In the genomic region with DNA sequence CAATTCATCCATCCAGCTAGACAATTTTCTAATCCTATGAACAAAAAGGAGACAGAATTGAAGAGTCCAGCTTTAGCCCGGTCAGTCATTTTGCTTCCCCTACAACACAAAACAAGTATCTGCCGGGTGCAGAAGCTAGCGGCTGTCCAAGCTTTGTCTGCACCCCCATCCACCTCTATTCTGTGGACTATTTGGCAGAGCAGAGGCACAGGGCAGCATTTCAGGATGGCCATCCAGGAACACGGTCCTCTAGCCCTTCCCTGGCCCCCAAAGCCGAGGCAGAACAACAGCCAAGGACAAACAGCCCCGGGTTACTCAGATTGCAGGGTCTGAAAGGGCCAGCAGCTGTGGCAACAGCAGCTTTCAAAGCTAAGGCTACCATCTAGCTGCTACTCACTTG, we compare ENCODE assay signal across 15 mouse cellular contexts.
A peak's percentile ranks its signal among the peaks of the same experiment; 100 is the strongest.
DNase-seq lines count a peak whose midpoint lies in the region; ATAC-seq lines count a peak whose summit lies in the region.
"Had no signal": no experiment of that assay in that cellular context is flagged by ENCODE, and none has a peak within 500 bp of the region (broad histone marks: within the 10 kb centered on the region; RNA-seq: fewer than 3 reads in every experiment).

No protein-coding gene starts in this region.

- H3K27ac ChIP-seq in hindbrain, embryonic 10.5 days, result no peak overlapping the region
- no peak overlapping the region for H3K27ac ChIP-seq in hindbrain, embryonic 12.5 days
- H3K27ac ChIP-seq in neural tube, embryonic 11.5 days (ENCODE audit: low read depth, low read length), result no peak overlapping the region
- no peak overlapping the region for H3K27ac ChIP-seq in neural tube, embryonic 15.5 days (replicated peaks)
- H3K27ac ChIP-seq in forebrain, embryonic 14.5 days (ENCODE audit: low read depth, low read length), result no peak overlapping the region
- peak overlapping the region; percentile 8; the same call in 1 of the 2 replicates for H3K27ac ChIP-seq in midbrain, embryonic 15.5 days
- H3K27ac ChIP-seq: embryonic facial prominence, embryonic 13.5 days; heart, embryonic 13.5 days had no signal

- H3K4me3 ChIP-seq in hindbrain, embryonic 10.5 days, result no peak overlapping the region
- no peak overlapping the region for H3K4me3 ChIP-seq in hindbrain, embryonic 12.5 days
- no peak overlapping the region for H3K4me3 ChIP-seq in neural tube, embryonic 11.5 days (ENCODE audit: low read depth, low read length)
- no peak overlapping the region for H3K4me3 ChIP-seq in neural tube, embryonic 15.5 days (replicated peaks)
- no peak overlapping the region for H3K4me3 ChIP-seq in forebrain, embryonic 14.5 days (ENCODE audit: low read depth, low read length)
- no peak overlapping the region for H3K4me3 ChIP-seq in midbrain, embryonic 15.5 days
- H3K4me3 ChIP-seq: embryonic facial prominence, embryonic 13.5 days; heart, embryonic 13.5 days had no signal

- intact Hi-C loops in heart, postnatal 14 days (cut with DNase I), result no loop called here

- peaks cover 3% of the 10 kb centered on the region for H3K4me1 ChIP-seq in hindbrain, embryonic 10.5 days (replicated peaks)
- peaks cover 3% of the 10 kb centered on the region for H3K4me1 ChIP-seq in hindbrain, embryonic 12.5 days
- H3K4me1 ChIP-seq in neural tube, embryonic 11.5 days (ENCODE audit: control insufficient read depth, insufficient read depth, low read length), result no peaks in the 10 kb centered on the region
- peaks cover 5% of the 10 kb centered on the region for H3K4me1 ChIP-seq in neural tube, embryonic 15.5 days
- peaks cover 8% of the 10 kb centered on the region; the same call in 1 of the 2 replicates for H3K4me1 ChIP-seq in forebrain, embryonic 14.5 days (ENCODE audit: control insufficient read depth, insufficient read depth, low read length)
- H3K4me1 ChIP-seq in midbrain, embryonic 15.5 days, result peaks cover 13% of the 10 kb centered on the region
- H3K4me1 ChIP-seq: embryonic facial prominence, embryonic 13.5 days; heart, embryonic 13.5 days had no signal

- no peaks in the 10 kb centered on the region for H3K36me3 ChIP-seq in hindbrain, embryonic 10.5 days
- H3K36me3 ChIP-seq in hindbrain, embryonic 12.5 days, result no peaks in the 10 kb centered on the region
- H3K36me3 ChIP-seq in neural tube, embryonic 11.5 days (ENCODE audit: control insufficient read depth, insufficient read depth, low read length), result no peaks in the 10 kb centered on the region
- H3K36me3 ChIP-seq in neural tube, embryonic 15.5 days, result no peaks in the 10 kb centered on the region
- H3K36me3 ChIP-seq in forebrain, embryonic 14.5 days (ENCODE audit: control insufficient read depth, insufficient read depth, low read length), result no peaks in the 10 kb centered on the region
- no peaks in the 10 kb centered on the region for H3K36me3 ChIP-seq in midbrain, embryonic 15.5 days (replicated peaks)
- H3K36me3 ChIP-seq: embryonic facial prominence, embryonic 13.5 days; heart, embryonic 13.5 days had no signal

- 72% methylated on average over 6 of the region's 6 CpGs for WGBS in hindbrain, embryonic 10.5 days
- 76% methylated on average over 6 of the region's 6 CpGs for WGBS in hindbrain, embryonic 12.5 days
- 68% methylated on average over 6 of the region's 6 CpGs for WGBS in neural tube, embryonic 11.5 days
- WGBS in neural tube, embryonic 15.5 days, result 66% methylated on average over 6 of the region's 6 CpGs
- WGBS in forebrain, embryonic 14.5 days, result 28% methylated on average over 6 of the region's 6 CpGs
- 62% methylated on average over 6 of the region's 6 CpGs for WGBS in midbrain, embryonic 15.5 days

- no peaks in the 10 kb centered on the region for H3K9me3 ChIP-seq in hindbrain, embryonic 10.5 days
- H3K9me3 ChIP-seq in hindbrain, embryonic 12.5 days (replicated peaks), result no peaks in the 10 kb centered on the region
- H3K9me3 ChIP-seq in neural tube, embryonic 11.5 days (ENCODE audit: control insufficient read depth, low read length), result no peaks in the 10 kb centered on the region
- H3K9me3 ChIP-seq in neural tube, embryonic 15.5 days (replicated peaks), result no peaks in the 10 kb centered on the region
- H3K9me3 ChIP-seq in forebrain, embryonic 14.5 days (replicated peaks; ENCODE audit: control insufficient read depth, low read length), result no peaks in the 10 kb centered on the region
- no peaks in the 10 kb centered on the region for H3K9me3 ChIP-seq in midbrain, embryonic 15.5 days
- H3K9me3 ChIP-seq: embryonic facial prominence, embryonic 13.5 days; heart, embryonic 13.5 days had no signal

- peak; percentile 10 for DNase-seq in hindbrain, embryonic 10.5 days (ENCODE audit: low spot score)
- peak; percentile 13 for DNase-seq in neural tube, embryonic 11.5 days (ENCODE audit: low spot score)
- DNase-seq in forebrain, embryonic 14.5 days (ENCODE audit: low spot score), result no peak
- DNase-seq in heart, postnatal 14 days, result no peak
- DNase-seq in kidney, adult 8-10 months, result no peak
- DNase-seq: adrenal gland, adult 8-10 months; B cell, adult 2 months; cerebellum, adult 9-11 months; kidney, postnatal 10 days had no signal

- no peak for ATAC-seq in hindbrain, embryonic 12.5 days (ENCODE audit: low FRiP score)
- ATAC-seq in neural tube, embryonic 11.5 days (ENCODE audit: insufficient read depth, low FRiP score, low TSS enrichment), result no peak
- no peak for ATAC-seq in neural tube, embryonic 15.5 days (ENCODE audit: low FRiP score)
- ATAC-seq in forebrain, embryonic 14.5 days, result peak; percentile 47; the same call in 1 of the 2 replicates
- peak; percentile 50 for ATAC-seq in midbrain, embryonic 15.5 days (replicated peaks)

- H3K27me3 ChIP-seq in hindbrain, embryonic 10.5 days (ENCODE audit: insufficient read depth, poor library complexity, severe bottlenecking), result no peaks in the 10 kb centered on the region
- H3K27me3 ChIP-seq in hindbrain, embryonic 12.5 days, result no peaks in the 10 kb centered on the region
- H3K27me3 ChIP-seq in neural tube, embryonic 11.5 days (ENCODE audit: control insufficient read depth, insufficient read depth, low read length), result no peaks in the 10 kb centered on the region
- H3K27me3 ChIP-seq in neural tube, embryonic 15.5 days (replicated peaks), result no peaks in the 10 kb centered on the region
- H3K27me3 ChIP-seq in forebrain, embryonic 14.5 days (replicated peaks; ENCODE audit: control insufficient read depth, insufficient read depth, low read length), result no peaks in the 10 kb centered on the region
- H3K27me3 ChIP-seq in midbrain, embryonic 15.5 days (replicated peaks), result no peaks in the 10 kb centered on the region
- H3K27me3 ChIP-seq: embryonic facial prominence, embryonic 13.5 days; heart, embryonic 13.5 days had no signal

- H3K9ac ChIP-seq in hindbrain, embryonic 12.5 days, result no peak overlapping the region
- H3K9ac ChIP-seq in neural tube, embryonic 11.5 days (ENCODE audit: low read length), result no peak overlapping the region
- no peak overlapping the region for H3K9ac ChIP-seq in neural tube, embryonic 15.5 days (replicated peaks)
- no peak overlapping the region for H3K9ac ChIP-seq in forebrain, embryonic 14.5 days (ENCODE audit: low read length)
- H3K9ac ChIP-seq in midbrain, embryonic 15.5 days, result no peak overlapping the region
- H3K9ac ChIP-seq: embryonic facial prominence, embryonic 13.5 days; heart, embryonic 13.5 days had no signal

- no peak overlapping the region for H3K4me2 ChIP-seq in hindbrain, embryonic 12.5 days (replicated peaks)
- H3K4me2 ChIP-seq in neural tube, embryonic 11.5 days (ENCODE audit: low read depth), result no peak overlapping the region
- H3K4me2 ChIP-seq in neural tube, embryonic 15.5 days, result no peak overlapping the region
- H3K4me2 ChIP-seq in forebrain, embryonic 14.5 days (ENCODE audit: low read length), result no peak overlapping the region
- H3K4me2 ChIP-seq in midbrain, embryonic 15.5 days, result no peak overlapping the region
- H3K4me2 ChIP-seq: embryonic facial prominence, embryonic 13.5 days; heart, embryonic 13.5 days; liver, embryonic 11.5 days had no signal

Comparison
In these comparisons a context has a peak if more than half of its experiments do, and no peak if none do; other contexts are left out.
1. DNase-seq: peak in hindbrain, embryonic 10.5 days (single experiment) and neural tube, embryonic 11.5 days (single experiment); none in forebrain, embryonic 14.5 days (single experiment), heart, postnatal 14 days (0 of 2) and kidney, adult 8-10 months (0 of 2).
2. ATAC-seq: peak in forebrain, embryonic 14.5 days (single experiment) and midbrain, embryonic 15.5 days (single experiment); none in hindbrain, embryonic 12.5 days (single experiment), neural tube, embryonic 11.5 days (single experiment) and neural tube, embryonic 15.5 days (single experiment).